Mouse (Mus musculus) ovary, adult 10 weeks (tissue): ENCODE results near the gene Cdk4. TPM values are rescaled to one million over a fixed set of nuclear protein-coding genes. Genes with fewer than 3 reads are reported as not detected.

ENCODE experiments used
- polyA plus RNA-seq: library from polyadenylated mRNA; stranded (reverse); fragments of 350-450 nt; fragmentation: Illumina TruSeq; extraction: RNeasy Lipid Tissue Mini Kit (QIAGEN cat#74804); gene quantifications from one replicate; pipeline ENCODE4 v1.2.3, GENCODE M21; 2014

The Cdk4 gene
- polyA plus RNA-seq = 50.1 TPM

DNA sequence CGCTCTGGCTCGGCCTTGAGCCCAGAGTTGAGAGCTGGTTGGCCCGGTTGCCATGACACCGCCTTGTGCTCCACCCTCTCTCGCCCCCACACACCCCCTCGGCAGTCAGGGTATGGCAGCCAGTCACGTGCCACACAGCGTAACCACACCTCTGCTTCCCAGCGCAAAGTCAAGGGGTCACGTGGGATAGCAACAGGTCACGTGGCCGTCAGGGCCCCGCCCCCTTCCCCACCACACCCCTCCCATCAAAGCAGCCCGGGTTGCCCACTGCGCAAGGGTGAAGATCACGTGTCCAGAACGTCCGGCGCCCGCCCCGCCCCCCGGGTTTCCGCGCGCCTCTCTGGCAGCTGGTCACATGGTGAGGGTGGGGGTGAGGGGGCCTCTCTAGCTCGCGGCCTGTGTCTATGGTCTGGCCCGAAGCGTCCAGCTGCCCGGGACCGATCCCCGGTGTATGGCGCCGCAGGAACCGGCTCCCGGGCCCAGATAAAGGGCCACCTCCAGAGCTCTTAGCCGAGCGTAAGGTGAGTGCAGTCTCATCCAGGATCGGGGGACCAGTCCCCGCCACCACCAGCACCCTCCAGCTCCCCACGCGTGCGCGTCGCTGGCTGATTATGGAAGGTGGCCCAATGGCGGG, at the start of gene Cdk4:
TSS of gene Cdk4 (plus strand) at position 296 of the 634 bp plus-strand sequence.

DNA sequence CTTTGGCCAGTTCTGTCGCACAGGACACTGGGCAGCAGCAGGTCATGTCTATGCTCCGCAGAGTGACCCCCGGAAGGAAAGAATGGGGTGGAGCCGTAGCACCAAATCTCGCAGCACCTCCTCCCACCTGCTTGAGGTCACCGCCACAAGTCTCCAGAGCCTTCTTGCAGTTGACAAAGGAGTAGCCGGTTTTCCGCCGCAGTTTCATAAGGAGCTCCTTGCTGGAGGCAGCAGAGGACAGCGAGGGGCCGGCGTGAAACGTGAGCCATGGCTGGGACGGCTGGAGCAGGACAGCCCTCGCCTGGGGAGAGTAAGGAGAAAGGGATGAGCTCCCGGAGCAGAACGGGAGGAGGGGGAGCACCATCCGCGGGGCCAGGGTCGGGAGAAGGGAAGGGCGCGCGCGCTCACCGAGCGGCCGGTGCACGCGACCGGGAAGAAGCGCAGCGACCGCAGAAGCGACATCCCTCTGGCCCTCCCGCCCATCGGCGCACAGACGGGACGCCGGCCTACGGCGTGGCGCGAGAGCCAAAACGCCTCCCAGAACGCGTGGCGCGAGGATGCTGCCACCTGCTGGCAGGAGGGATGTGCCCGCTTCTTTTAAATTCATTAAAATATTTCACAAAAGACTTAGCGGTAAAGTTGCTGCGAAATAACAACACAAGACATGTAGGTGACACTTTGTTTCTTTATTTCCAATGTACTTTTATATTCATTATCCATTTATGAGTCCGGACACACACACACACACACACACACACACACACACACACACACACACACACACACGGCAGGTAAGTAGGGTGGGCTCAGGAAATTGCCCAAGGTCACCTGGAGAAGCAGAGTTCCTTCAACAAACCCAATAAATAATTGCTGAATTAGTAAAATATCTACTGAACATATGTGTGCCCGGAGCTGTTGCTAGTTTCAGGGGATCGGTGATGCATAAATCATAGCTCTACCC, 32.7 kb upstream of the Cdk4 start, which contains the start of gene Tsfm:
TSS of gene Tsfm (minus strand) at position 505 of the 961 bp plus-strand sequence.

GRCm38 (mm10) chr10:127041274-127041766, 22.0 kb upstream of the Cdk4 start, which contains the start of the genes Mettl1 and Eef1akmt3:
Gene Mettl1, plus strand, starts transcription at chr10:127041414.
Gene Eef1akmt3, minus strand, starts transcription at chr10:127041513.

GRCm38 (mm10) chr10:127047954-127048353, 15.4 kb upstream of the Cdk4 start, which contains the start of gene Cyp27b1:
Gene Cyp27b1, plus strand, starts transcription at chr10:127048250.

DNA sequence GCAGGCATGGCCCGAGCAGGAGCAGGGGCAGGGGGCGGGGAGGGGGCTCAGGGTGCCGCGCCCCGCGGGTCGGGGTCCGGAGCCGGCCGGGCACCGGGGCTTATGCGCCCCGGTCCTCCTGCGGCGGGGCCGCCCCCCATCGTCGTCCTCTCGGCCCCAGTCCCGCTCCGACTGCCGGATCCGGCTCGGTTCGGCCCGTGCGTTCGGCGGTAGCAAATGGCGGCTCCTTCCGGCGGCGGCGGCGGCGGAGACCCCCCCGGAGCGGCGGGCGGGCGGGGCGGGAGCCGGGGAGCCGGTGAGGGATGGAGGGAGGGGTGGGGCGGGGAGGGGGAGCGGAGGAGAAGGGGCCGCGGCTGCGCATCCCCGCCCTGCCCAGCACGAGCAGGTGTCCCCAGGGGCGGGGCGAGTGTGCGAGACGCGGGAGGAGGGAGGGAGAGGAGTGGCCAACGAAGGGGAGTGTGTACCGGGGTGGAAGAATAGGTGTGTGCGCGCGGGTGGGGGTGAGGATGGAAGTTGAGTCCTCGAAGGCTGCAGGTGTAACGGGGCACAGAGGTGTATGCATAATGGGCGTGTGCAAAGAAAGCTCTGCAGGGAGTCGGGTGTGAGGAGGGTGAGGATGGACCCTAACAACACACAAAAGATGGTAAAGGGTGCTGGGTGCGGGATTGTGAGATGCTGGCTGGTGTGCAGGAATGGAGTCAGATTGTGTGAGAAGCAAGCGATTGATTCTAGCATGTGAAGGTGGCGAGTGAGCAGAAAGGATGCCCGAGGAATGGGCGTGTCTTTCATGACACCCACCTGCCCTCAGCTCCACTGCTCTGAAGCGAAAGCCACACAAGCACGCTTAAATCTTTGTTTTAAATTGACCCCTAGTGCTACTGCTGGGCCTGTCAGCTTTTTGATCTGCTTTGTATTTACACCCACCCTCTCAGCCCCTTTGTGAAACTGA, 3.1 kb upstream of the Cdk4 start, which contains the start of gene March9:
TSS of gene March9 (minus strand) at position 217 of the 949 bp plus-strand sequence.

GRCm38 (mm10) chr10:127070190-127071121, 7.1 kb downstream of the Cdk4 start, which contains the start of gene Tspan31:
Gene Tspan31, minus strand, starts transcription at chr10:127070264.

DNA sequence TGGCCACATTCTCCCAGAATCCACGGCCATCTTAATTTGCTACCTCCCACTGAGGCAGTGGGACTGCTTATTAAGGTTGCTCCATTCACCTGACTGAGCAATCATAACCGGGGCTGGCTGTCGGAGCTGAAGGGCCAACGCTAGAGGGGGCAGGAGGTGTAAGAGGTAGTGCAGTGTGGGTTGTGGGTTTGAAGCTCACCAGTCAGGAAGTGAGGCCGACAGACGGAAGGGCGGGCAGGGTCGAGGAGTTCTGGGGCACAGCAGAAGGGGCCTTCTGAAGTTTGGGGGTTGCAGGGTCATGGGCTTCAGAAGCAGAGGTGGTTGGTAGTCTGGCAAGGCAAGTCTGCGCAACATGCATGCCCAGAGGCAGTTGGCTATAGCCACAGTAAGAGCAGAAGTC, 11.7 kb downstream of the Cdk4 start, which contains the start of gene Agap2:
TSS of gene Agap2 (plus strand) at position 205 of the 400 bp plus-strand sequence.

Other genes with a start within 250 kb of the Cdk4 start
- 5.4 TPM for gene Atp23, start 162.2 kb upstream of the Cdk4 start, polyA plus RNA-seq
- 49.7 TPM for gene Ctdsp2, start 84.8 kb upstream of the Cdk4 start, polyA plus RNA-seq
- gene Avil, start 62.8 kb upstream of the Cdk4 start, polyA plus RNA-seq = not detected
- gene Tsfm, start 32.7 kb upstream of the Cdk4 start, polyA plus RNA-seq = 6.6 TPM
- gene Mettl1, start 22.1 kb upstream of the Cdk4 start, polyA plus RNA-seq = 4.7 TPM
- gene Eef1akmt3, start 22.0 kb upstream of the Cdk4 start, polyA plus RNA-seq = 0.26 TPM
- gene Cyp27b1, start 15.3 kb upstream of the Cdk4 start, polyA plus RNA-seq = not detected
- 3.0 TPM for gene March9, start 3.4 kb upstream of the Cdk4 start, polyA plus RNA-seq
- 60.6 TPM for gene Tspan31, start 6.7 kb downstream of the Cdk4 start, polyA plus RNA-seq
- 0.23 TPM for gene Agap2, start 11.8 kb downstream of the Cdk4 start, polyA plus RNA-seq
- gene Os9, start 57.6 kb downstream of the Cdk4 start, polyA plus RNA-seq = 8.6 TPM
- gene B4galnt1, start 101.7 kb downstream of the Cdk4 start, polyA plus RNA-seq = 0.31 TPM
- gene Slc26a10, start 117.1 kb downstream of the Cdk4 start, polyA plus RNA-seq = not detected
- gene Arhgef25, start 126.5 kb downstream of the Cdk4 start, polyA plus RNA-seq = 18.3 TPM
- 2.9 TPM for gene Dtx3, start 132.2 kb downstream of the Cdk4 start, polyA plus RNA-seq
- 11.7 TPM for gene Pip4k2c, start 148.1 kb downstream of the Cdk4 start, polyA plus RNA-seq
- 0.26 TPM for gene Kif5a, start 199.8 kb downstream of the Cdk4 start, polyA plus RNA-seq
- gene Dctn2, start 202.8 kb downstream of the Cdk4 start, polyA plus RNA-seq = 16.8 TPM
- gene Mbd6, start 225.5 kb downstream of the Cdk4 start, polyA plus RNA-seq = 3.0 TPM
- 11.4 TPM for gene Mars, start 248.3 kb downstream of the Cdk4 start, polyA plus RNA-seq